ENCODE assay signal across 11 mouse cellular contexts in the genomic region with DNA sequence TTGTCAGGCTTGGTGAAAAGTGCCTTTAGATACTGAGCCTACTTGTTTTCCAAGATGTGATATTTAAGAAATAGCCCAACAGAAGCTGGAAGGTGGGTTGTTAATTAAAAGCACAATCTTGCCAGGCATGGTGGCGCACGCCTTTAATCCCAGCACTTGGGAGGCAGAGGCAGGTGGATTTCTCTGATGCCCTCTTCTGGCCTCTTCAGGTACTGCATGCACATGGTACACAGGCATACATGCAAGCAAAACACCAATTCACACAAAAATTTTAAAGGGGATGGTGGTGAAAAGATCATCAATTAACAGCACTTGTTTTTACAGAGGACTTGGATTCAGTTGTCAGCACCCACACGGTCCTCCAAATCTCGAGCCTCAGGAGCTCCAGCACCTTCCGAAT. TPM values are rescaled to one million over a fixed set of nuclear protein-coding genes. Genes with fewer than 3 reads are reported as not detected.
A peak's percentile ranks its signal among the peaks of the same experiment; 100 is the strongest.
DNase-seq lines count a peak whose midpoint lies in the region; ATAC-seq and TF ChIP-seq lines count a peak whose summit lies in the region.
"Had no signal": no experiment of that assay in that cellular context is flagged by ENCODE, and none has a peak within 500 bp of the region (broad histone marks: within the 10 kb centered on the region; RNA-seq: fewer than 3 reads in every experiment).

No protein-coding gene starts in this region.

- 85% methylated on average over 5 of the region's 5 CpGs for WGBS in hindbrain, embryonic 10.5 days
- WGBS in hindbrain, embryonic 12.5 days, result 92% methylated on average over 5 of the region's 5 CpGs
- 94% methylated on average over 5 of the region's 5 CpGs for WGBS in thymus, adult 2 months
- 74% methylated on average over 5 of the region's 5 CpGs for WGBS in liver, embryonic 13.5 days (ENCODE audit: insufficient replicate concordance)

- no peak for TF ChIP-seq POLR2A in thymus, adult 2 months (IDR thresholded peaks at IDR 0.05; ENCODE audit: control insufficient read depth, extremely low read depth, insufficient read depth, low read length, poor library complexity)

- H3K9ac ChIP-seq in hindbrain, embryonic 12.5 days, result no peak overlapping the region
- H3K9ac ChIP-seq in liver, embryonic 13.5 days, result no peak overlapping the region
- H3K9ac ChIP-seq: intestine, embryonic 15.5 days; liver, embryonic 15.5 days had no signal

- H3K27me3 ChIP-seq in hindbrain, embryonic 10.5 days (ENCODE audit: insufficient read depth, poor library complexity, severe bottlenecking), result 0 out of 2 replicates have a peak, but pooled peaks cover 3% of the 10 kb centered on the region
- H3K27me3 ChIP-seq in hindbrain, embryonic 12.5 days, result no peaks in the 10 kb centered on the region; the same call in 1 of the 2 replicates
- H3K27me3 ChIP-seq in thymus, adult 2 months (ENCODE audit: control insufficient read depth, insufficient read depth, low read length), result no peaks in the 10 kb centered on the region
- no peaks in the 10 kb centered on the region for H3K27me3 ChIP-seq in liver, embryonic 13.5 days
- H3K27me3 ChIP-seq: intestine, embryonic 15.5 days; liver, embryonic 15.5 days had no signal

- H3K36me3 ChIP-seq in hindbrain, embryonic 10.5 days, result no peaks in the 10 kb centered on the region
- H3K36me3 ChIP-seq in hindbrain, embryonic 12.5 days, result no peaks in the 10 kb centered on the region
- H3K36me3 ChIP-seq in thymus, adult 2 months (ENCODE audit: control insufficient read depth, insufficient read depth, low read length), result no peaks in the 10 kb centered on the region
- H3K36me3 ChIP-seq in liver, embryonic 13.5 days, result no peaks in the 10 kb centered on the region
- H3K36me3 ChIP-seq: intestine, embryonic 15.5 days; liver, embryonic 15.5 days had no signal

- DNase-seq in hindbrain, embryonic 10.5 days (ENCODE audit: low spot score), result peak; percentile 23
- peak; percentile 41 for DNase-seq in thymus, adult 2 months
- no peak for DNase-seq in thymus, adult 18-20 months
- peak; percentile 28 for DNase-seq in liver, embryonic 13.5 days
- DNase-seq in urinary bladder, adult 18-20 months (ENCODE audit: low spot score in 2 of 2), result no peak
- no peak for DNase-seq in left cerebral cortex, adult 11 months (ENCODE audit: low spot score)
- DNase-seq in layer of hippocampus, postnatal 10 days (ENCODE audit: low spot score in 2 of 2), result no peak
- DNase-seq: gastrocnemius, postnatal 10 days had no signal

- no peak overlapping the region for H3K4me2 ChIP-seq in hindbrain, embryonic 12.5 days (replicated peaks)
- no peak overlapping the region for H3K4me2 ChIP-seq in liver, embryonic 13.5 days
- H3K4me2 ChIP-seq: intestine, embryonic 15.5 days; liver, embryonic 15.5 days had no signal

- H3K27ac ChIP-seq in hindbrain, embryonic 10.5 days, result no peak overlapping the region
- no peak overlapping the region for H3K27ac ChIP-seq in hindbrain, embryonic 12.5 days
- no peak overlapping the region for H3K27ac ChIP-seq in thymus, adult 2 months (ENCODE audit: control insufficient read depth, insufficient read depth, low read length)
- no peak overlapping the region for H3K27ac ChIP-seq in liver, embryonic 13.5 days
- H3K27ac ChIP-seq: intestine, embryonic 15.5 days; liver, embryonic 15.5 days had no signal

- no peaks in the 10 kb centered on the region; the same call in 1 of the 2 replicates for H3K4me1 ChIP-seq in hindbrain, embryonic 10.5 days (replicated peaks)
- no peaks in the 10 kb centered on the region for H3K4me1 ChIP-seq in hindbrain, embryonic 12.5 days
- peaks cover 4% of the 10 kb centered on the region for H3K4me1 ChIP-seq in thymus, adult 2 months (replicated peaks; ENCODE audit: control insufficient read depth, insufficient read depth, low read length)
- H3K4me1 ChIP-seq in liver, embryonic 13.5 days (replicated peaks), result peaks cover 10% of the 10 kb centered on the region
- H3K4me1 ChIP-seq: intestine, embryonic 15.5 days had no signal

- no peaks in the 10 kb centered on the region for H3K9me3 ChIP-seq in hindbrain, embryonic 10.5 days
- H3K9me3 ChIP-seq in hindbrain, embryonic 12.5 days (replicated peaks), result no peaks in the 10 kb centered on the region
- H3K9me3 ChIP-seq in liver, embryonic 13.5 days (replicated peaks), result no peaks in the 10 kb centered on the region
- H3K9me3 ChIP-seq: intestine, embryonic 15.5 days; liver, embryonic 15.5 days had no signal

- no peak overlapping the region for H3K4me3 ChIP-seq in hindbrain, embryonic 10.5 days
- no peak overlapping the region for H3K4me3 ChIP-seq in hindbrain, embryonic 12.5 days
- H3K4me3 ChIP-seq in thymus, adult 2 months (ENCODE audit: control insufficient read depth, insufficient read depth, low read length), result no peak overlapping the region
- H3K4me3 ChIP-seq in liver, embryonic 13.5 days (replicated peaks), result no peak overlapping the region
- H3K4me3 ChIP-seq: intestine, embryonic 15.5 days; liver, embryonic 15.5 days had no signal

- ATAC-seq in hindbrain, embryonic 12.5 days (ENCODE audit: low FRiP score), result no peak
- no peak for ATAC-seq in liver, embryonic 13.5 days (ENCODE audit: low read depth)
- ATAC-seq: intestine, embryonic 15.5 days had no signal

- TF ChIP-seq CTCF in thymus, adult 2 months (IDR thresholded peaks at IDR 0.05; ENCODE audit: borderline replicate concordance, control insufficient read depth, extremely low read depth, insufficient read depth, low read length, poor library complexity), result no peak

RNA-seq across cellular contexts. Expression of gene Nlgn3, which starts 35.6 kb away (rescaled TPM):
- 5.8 and 14.8 TPM in 2 replicates for polyA plus RNA-seq in hindbrain, embryonic 10.5 days (2016; fragmentation: Nextera tagmentation; extraction: Ambion mirVana)
- 37.0 and 44.6 TPM in 2 replicates for polyA plus RNA-seq in hindbrain, embryonic 12.5 days (2016; fragmentation: Nextera tagmentation; extraction: Ambion mirVana)
- 0.20 and 0.40 TPM in 2 replicates for polyA plus RNA-seq in thymus, adult 2 months (2012; rRNA removed)
- 0.14 and 0.21 TPM in 2 replicates for polyA plus RNA-seq in liver, embryonic 13.5 days (2015; fragmentation: Nextera tagmentation; extraction: Ambion mirVana)
- total RNA-seq in layer of hippocampus, postnatal 10 days (2021), result 100 to 1,000 TPM; 210 to 217 TPM

RNA-seq across cellular contexts. Expression of gene Gjb1, which starts 41.6 kb away (rescaled TPM):
- 0.46 TPM in 1 of 2 replicates, not detected in the other for polyA plus RNA-seq in hindbrain, embryonic 10.5 days (2016; fragmentation: Nextera tagmentation; extraction: Ambion mirVana)
- polyA plus RNA-seq in hindbrain, embryonic 12.5 days (2016; fragmentation: Nextera tagmentation; extraction: Ambion mirVana), result 0.22 and 0.60 TPM in 2 replicates
- polyA plus RNA-seq in thymus, adult 2 months (2012; rRNA removed), result 0.20 and 2.5 TPM in 2 replicates
- polyA plus RNA-seq in liver, embryonic 13.5 days (2015; fragmentation: Nextera tagmentation; extraction: Ambion mirVana), result 50.0 and 53.6 TPM in 2 replicates
- total RNA-seq in layer of hippocampus, postnatal 10 days (2021), result under 1 TPM; 0.78 to 0.96 TPM

Comparison
In these comparisons a context has a peak if more than half of its experiments do, and no peak if none do; other contexts are left out.
1. DNase-seq: peak in hindbrain, embryonic 10.5 days (single experiment), thymus, adult 2 months (single experiment) and liver, embryonic 13.5 days (single experiment); none in thymus, adult 18-20 months (0 of 2), urinary bladder, adult 18-20 months (0 of 2), left cerebral cortex, adult 11 months (single experiment) and layer of hippocampus, postnatal 10 days (0 of 2).
2. RNA of gene Gjb1, which starts 41.6 kb away (polyA plus RNA-seq): 50.0 to 53.6 TPM in liver, embryonic 13.5 days; 0.22 to 0.60 TPM in hindbrain, embryonic 12.5 days, 0.20 to 2.5 TPM in thymus, adult 2 months and 0.46 TPM in hindbrain, embryonic 10.5 days; every median in the first group is over 10 times any median in the second.